Mouse (Mus musculus) adrenal gland, adult (tissue): ENCODE data around the gene Kxd1.
A peak's percentile ranks its signal among the peaks of the same experiment; 100 is the strongest.

Experiments used
- DNase-seq, 2 experiments: peaks; one replicate each; pipeline ENCODE4 v3.0.0; 2022 to 2023; ENCODE audit warnings: low spot score in 1 of 2; ENCODE audit not compliant: inconsistent age in 2 of 2

Kxd1 gene

GRCm38 (mm10) chr8:70495001-70495770 lies 32.6 kb downstream of the Kxd1 start:
- no peak for DNase-seq

GRCm38 (mm10) chr8:70494416-70494945 lies 33.3 kb downstream of the Kxd1 start:
- no peak for DNase-seq

- DNase-seq: no peak
Measured at GRCm38 (mm10) chr8:70493692-70494415, 33.9 kb downstream of the Kxd1 start.

- peak in 1 of 2 experiments; percentile 59 for DNase-seq
Measured at GRCm38 (mm10) chr8:70492664-70493640, 34.8 kb downstream of the Kxd1 start, which contains the start of gene Crlf1. Crlf1 (plus strand) TSS chr8:70493158.

- DNase-seq: no peak
Measured at GRCm38 (mm10) chr8:70490880-70491495, 36.8 kb downstream of the Kxd1 start.

- DNase-seq: no peak
Measured at GRCm38 (mm10) chr8:70490061-70490879, 37.5 kb downstream of the Kxd1 start.

- DNase-seq: no peak
Measured at GRCm38 (mm10) chr8:70489576-70489975, 38.2 kb downstream of the Kxd1 start.

GRCm38 (mm10) chr8:70488931-70489470 lies 38.8 kb downstream of the Kxd1 start:
- no peak for DNase-seq

- DNase-seq: peak in 1 of 2 experiments; percentile 49
Measured at GRCm38 (mm10) chr8:70487993-70488796, 39.6 kb downstream of the Kxd1 start.

GRCm38 (mm10) chr8:70486941-70487520 lies 40.7 kb downstream of the Kxd1 start, which contains the start of gene Tmem59l:
Tmem59l (minus strand) TSS chr8:70487358.
- no peak for DNase-seq

- no peak for DNase-seq
Measured at GRCm38 (mm10) chr8:70486191-70486681, 41.5 kb downstream of the Kxd1 start.

GRCm38 (mm10) chr8:70482943-70483342 lies 44.8 kb downstream of the Kxd1 start:
- no peak for DNase-seq

- no peak for DNase-seq
Measured at GRCm38 (mm10) chr8:70481908-70482307, 45.8 kb downstream of the Kxd1 start.

- DNase-seq: peak; percentile 51 to 67
Measured at GRCm38 (mm10) chr8:70477269-70477982, 50.3 kb downstream of the Kxd1 start.

GRCm38 (mm10) chr8:70476333-70477268 lies 51.2 kb downstream of the Kxd1 start, which contains the start of gene Klhl26:
Klhl26 (minus strand) TSS chr8:70476968.
- peak; percentile 98 to 99 for DNase-seq

GRCm38 (mm10) chr8:70471856-70472255 lies 55.9 kb downstream of the Kxd1 start:
- no peak for DNase-seq
